Mouse (Mus musculus) midbrain, embryonic 16.5 days (tissue): Measurements from ENCODE around the gene Cdkn2c. TPM values are rescaled to one million over a fixed set of nuclear protein-coding genes. Genes with fewer than 3 reads are reported as not detected.

Source experiments
- ATAC-seq: fragments of 200-750 bp; cut with Nextera tagmentation; 2 replicates; pipeline ENCODE4 v1.8.0; 2017; ENCODE audit warnings: moderate TSS enrichment
- H3K27ac ChIP-seq: fragments of 300-500 bp; sonication (generic); 2 replicates; pipeline ENCODE4 v1.5.1; 2014; ENCODE audit warnings: mild to moderate bottlenecking, low read length, mixed read lengths
- H3K27me3 ChIP-seq: fragments of 300-500 bp; sonication (generic); 2 replicates; pipeline ENCODE4 v1.6.1; 2014; ENCODE audit warnings: low read depth, low read length, mixed read lengths; ENCODE audit not compliant: control insufficient read depth, insufficient read depth
- H3K36me3 ChIP-seq: fragments of 300-500 bp; sonication (generic); 2 replicates; pipeline ENCODE4 v1.6.1; 2014; ENCODE audit warnings: mild to moderate bottlenecking, low read length, moderate library complexity, mixed read lengths; ENCODE audit not compliant: control insufficient read depth, insufficient read depth
- H3K4me1 ChIP-seq: fragments of 300-500 bp; sonication (generic); 2 replicates; pipeline ENCODE4 v1.6.1; 2014; ENCODE audit warnings: mild to moderate bottlenecking, low read length, mixed read lengths; ENCODE audit not compliant: control insufficient read depth, insufficient read depth
- H3K4me2 ChIP-seq: fragments of 300-500 bp; sonication (generic); 2 replicates; pipeline ENCODE4 v1.6.1; 2014; ENCODE audit warnings: mild to moderate bottlenecking, low read length, mixed read lengths
- H3K4me3 ChIP-seq: fragments of 300-500 bp; sonication (generic); 2 replicates; pipeline ENCODE4 v1.5.1; 2014; ENCODE audit warnings: low read depth, mild to moderate bottlenecking, low read length, moderate library complexity, mixed read lengths
- H3K9ac ChIP-seq: fragments of 300-500 bp; sonication (generic); 2 replicates; pipeline ENCODE4 v1.6.1; 2014; ENCODE audit warnings: low read depth, low read length, mixed read lengths
- H3K9me3 ChIP-seq: fragments of 300-500 bp; sonication (generic); replicated peaks from 2 replicates; pipeline ENCODE4 v1.6.1; 2014; ENCODE audit warnings: mild to moderate bottlenecking, low read length, mixed read lengths; ENCODE audit not compliant: control insufficient read depth, poor library complexity, severe bottlenecking
- WGBS: fragments of 180-500 bp; shearing (Covaris S2); extraction: QIAGEN DNeasy Blood & Tissue Kit; methylation state at CpG from one replicate; pipeline ENCODE4 v1.1.7; 2014; 5-methylcytosine and 5-hydroxymethylcytosine counted together
- polyA plus RNA-seq: library from polyadenylated mRNA; unstranded; fragments of >200 nt; fragmentation: Nextera tagmentation; extraction: Ambion mirVana; gene quantifications from 2 replicates; pipeline ENCODE4 v1.2.1, GENCODE M21; 2015

Gene Cdkn2c
- polyA plus RNA-seq, 1 experiment from 2014 or later: 2.0 TPM

DNA sequence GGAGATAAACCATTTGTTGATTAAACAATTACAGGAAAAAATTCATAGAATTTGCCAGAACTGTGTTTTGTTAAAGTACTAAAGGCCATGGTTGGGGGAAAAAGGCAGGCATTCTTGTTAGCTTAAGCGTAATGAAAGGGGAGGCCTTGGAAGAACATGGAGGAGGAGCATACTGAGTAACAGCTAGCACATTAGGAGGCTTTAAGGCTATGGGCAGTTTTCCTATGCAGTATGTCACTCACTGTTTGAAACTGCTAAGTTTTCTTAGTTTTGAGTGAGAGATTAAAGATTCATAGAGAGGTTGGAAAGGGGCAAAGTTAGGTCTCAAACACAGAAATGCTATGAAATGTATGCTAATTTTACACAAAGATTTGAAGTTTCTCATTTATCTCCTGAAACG, 7.1 kb upstream of the Cdkn2c start:
- Histone ChIP-seq H3K27ac (no peak overlapping the region), H3K27me3 (no peaks in the 10 kb centered on the region), H3K9ac (no peak overlapping the region), H3K4me1 (peaks cover 9% of the 10 kb centered on the region), H3K36me3 (no peaks in the 10 kb centered on the region), H3K4me2 (no peak overlapping the region), H3K4me3 (no peak overlapping the region), H3K9me3 (no peaks in the 10 kb centered on the region)
- ATAC-seq: no peak
- 89% methylated on average over 2 of the region's 2 CpGs for WGBS

DNA sequence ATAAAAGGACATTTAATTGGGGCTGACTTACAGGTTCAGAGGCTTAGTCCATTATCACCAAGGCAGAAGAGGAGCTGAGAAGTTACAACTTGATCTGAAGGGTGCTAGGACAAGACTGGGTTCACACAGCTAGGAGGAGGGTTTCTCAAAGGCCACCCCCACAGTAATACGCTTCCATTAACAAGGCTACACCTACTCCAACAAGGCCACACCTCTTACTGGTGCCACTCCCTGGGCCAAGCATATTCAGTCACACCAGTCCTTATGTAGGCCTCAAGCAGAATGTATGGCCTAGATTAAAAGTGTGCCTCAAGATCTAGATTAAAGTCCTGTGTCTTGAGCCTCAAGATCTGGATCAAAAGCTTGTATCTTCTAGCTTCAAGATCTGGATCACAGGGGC, 5.0 kb upstream of the Cdkn2c start:
- ATAC-seq: no peak
- Histone ChIP-seq H3K9me3 (no peaks in the 10 kb centered on the region), H3K36me3 (no peaks in the 10 kb centered on the region), H3K4me1 (peaks cover 4% of the 10 kb centered on the region; the same call in 1 of the 2 replicates), H3K4me2 (no peak overlapping the region), H3K9ac (no peak overlapping the region), H3K27me3 (no peaks in the 10 kb centered on the region), H3K4me3 (no peak overlapping the region), H3K27ac (no peak overlapping the region)
- WGBS: 70% methylated on average over 1 of the region's 1 CpGs

GRCm38 (mm10) chr4:109670213-109670612, 3.2 kb upstream of the Cdkn2c start:
- 80% methylated on average over 2 of the region's 2 CpGs for WGBS
- H3K4me2 ChIP-seq: no peak overlapping the region

GRCm38 (mm10) chr4:109667518-109667917, 529 bp upstream of the Cdkn2c start:
- Histone ChIP-seq H3K36me3 (no peaks in the 10 kb centered on the region), H3K27me3 (peaks cover 6% of the 10 kb centered on the region; the same call in 1 of the 2 replicates), H3K27ac (no peak overlapping the region), H3K4me3 (no peak overlapping the region), H3K9ac (no peak overlapping the region), H3K4me1 (peaks cover 19% of the 10 kb centered on the region), H3K9me3 (no peaks in the 10 kb centered on the region), H3K4me2 (no peak overlapping the region; the same call in 1 of the 2 replicates)
- WGBS: 52% methylated on average over 2 of the region's 2 CpGs
- ATAC-seq: no peak

More at GRCm38 (mm10) chr4:109670213-109670612, 3.2 kb upstream of the Cdkn2c start:
- Histone ChIP-seq H3K27me3 (no peaks in the 10 kb centered on the region), H3K4me1 (peaks cover 19% of the 10 kb centered on the region), H3K27ac (no peak overlapping the region), H3K9me3 (no peaks in the 10 kb centered on the region), H3K9ac (no peak overlapping the region), H3K36me3 (no peaks in the 10 kb centered on the region), H3K4me3 (no peak overlapping the region)
- no peak for ATAC-seq

GRCm38 (mm10) chr4:109665982-109666460, 968 bp downstream of the Cdkn2c start:
- H3K4me2 ChIP-seq: peak overlapping the region; percentile 79
- peaks cover 17% of the 10 kb centered on the region for H3K27me3 ChIP-seq
- H3K4me1 ChIP-seq: peaks cover 19% of the 10 kb centered on the region
- H3K9me3 ChIP-seq: no peaks in the 10 kb centered on the region
- ATAC-seq: peak; percentile 73
- no peaks in the 10 kb centered on the region for H3K36me3 ChIP-seq
- 0% methylated on average over 49 of the region's 49 CpGs for WGBS
- peak overlapping the region; percentile 63 for H3K9ac ChIP-seq
- no peak overlapping the region for H3K27ac ChIP-seq
- peak overlapping the region; percentile 54 for H3K4me3 ChIP-seq

GRCm38 (mm10) chr4:109665101-109665981, 1.6 kb downstream of the Cdkn2c start:
- H3K4me3 ChIP-seq: peak overlapping the region; percentile 54
- no peak overlapping the region for H3K27ac ChIP-seq
- no peaks in the 10 kb centered on the region for H3K36me3 ChIP-seq
- peaks cover 19% of the 10 kb centered on the region for H3K4me1 ChIP-seq
- under 1% methylated on average over 49 of the region's 49 CpGs for WGBS
- H3K4me2 ChIP-seq: peak overlapping the region; percentile 79
- peak overlapping the region; percentile 63 for H3K9ac ChIP-seq
- H3K9me3 ChIP-seq: no peaks in the 10 kb centered on the region
- H3K27me3 ChIP-seq: peaks cover 21% of the 10 kb centered on the region
- peak; percentile 77 for ATAC-seq

DNA sequence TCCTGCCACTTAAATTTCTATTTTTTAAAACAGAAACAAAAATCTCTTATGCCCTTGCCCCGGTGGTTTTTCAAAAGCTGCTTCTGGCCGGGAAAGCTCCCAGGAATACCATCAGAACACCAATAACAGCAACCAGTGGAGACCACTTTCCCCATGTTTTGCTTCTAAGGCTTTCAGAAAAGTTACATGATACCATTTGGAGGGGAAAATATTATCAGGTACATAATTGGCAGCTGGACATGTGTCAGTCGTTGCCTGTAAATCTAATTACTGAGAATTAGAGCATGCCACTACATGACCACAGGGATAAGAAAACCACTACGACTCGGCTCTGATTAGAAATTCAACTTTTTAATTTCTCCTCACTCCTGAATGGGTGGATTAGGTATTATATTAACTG, 2.9 kb downstream of the Cdkn2c start:
- no peaks in the 10 kb centered on the region for H3K9me3 ChIP-seq
- H3K9ac ChIP-seq: no peak overlapping the region
- H3K4me2 ChIP-seq: no peak overlapping the region
- peaks cover 28% of the 10 kb centered on the region for H3K27me3 ChIP-seq
- peaks cover 19% of the 10 kb centered on the region for H3K4me1 ChIP-seq
- H3K4me3 ChIP-seq: no peak overlapping the region
- ATAC-seq: no peak
- H3K27ac ChIP-seq: no peak overlapping the region
- H3K36me3 ChIP-seq: no peaks in the 10 kb centered on the region
- WGBS: 11% methylated on average over 5 of the region's 5 CpGs

GRCm38 (mm10) chr4:109662271-109662670, 4.7 kb downstream of the Cdkn2c start:
- Histone ChIP-seq H3K9ac (no peak overlapping the region), H3K4me2 (no peak overlapping the region), H3K4me1 (peaks cover 23% of the 10 kb centered on the region), H3K9me3 (no peaks in the 10 kb centered on the region), H3K27me3 (peaks cover 28% of the 10 kb centered on the region), H3K36me3 (no peaks in the 10 kb centered on the region), H3K4me3 (no peak overlapping the region), H3K27ac (no peak overlapping the region)
- ATAC-seq: no peak
- WGBS: 22% methylated on average over 5 of the region's 5 CpGs

DNA sequence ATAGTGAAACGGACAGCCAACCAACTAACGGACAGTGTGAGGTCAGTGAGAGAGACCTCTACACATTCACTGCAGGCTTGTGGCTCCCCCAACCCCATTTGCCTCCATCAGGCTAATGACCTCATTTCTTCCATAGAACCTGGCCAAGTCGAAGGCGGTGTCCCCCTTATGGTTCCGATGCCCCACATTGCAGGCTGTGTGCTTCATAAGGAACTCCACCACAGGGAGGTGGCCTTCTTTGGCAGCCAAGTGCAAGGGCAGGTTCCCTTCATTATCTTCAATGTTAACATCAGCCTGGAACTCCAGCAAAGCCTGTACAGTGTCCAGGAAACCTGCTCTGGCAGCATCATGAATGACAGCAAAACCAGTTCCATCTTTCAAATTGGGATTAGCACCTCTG, 5.8 kb downstream of the Cdkn2c start:
- no peak overlapping the region for H3K27ac ChIP-seq
- H3K36me3 ChIP-seq: no peaks in the 10 kb centered on the region
- H3K4me3 ChIP-seq: no peak overlapping the region
- no peak overlapping the region for H3K9ac ChIP-seq
- ATAC-seq: no peak
- H3K27me3 ChIP-seq: peaks cover 28% of the 10 kb centered on the region
- no peaks in the 10 kb centered on the region for H3K9me3 ChIP-seq
- H3K4me2 ChIP-seq: no peak overlapping the region
- 36% methylated on average over 5 of the region's 5 CpGs for WGBS
- peaks cover 15% of the 10 kb centered on the region for H3K4me1 ChIP-seq
